Mouse (Mus musculus) urinary bladder, postnatal 36 days (tissue): ENCODE measurements around the gene Hnrnpa2b1.
A peak's percentile ranks its signal among the peaks of the same experiment; 100 is the strongest.
"Not testable (repeated sequence)": the region's sequence is repeated elsewhere in the genome, so short reads cannot be mapped to it uniquely, and the experiment has no call there.

Experiments
- DNase-seq, 2 experiments: peaks; one replicate each; pipeline ENCODE4 v3.0.0; 2022; ENCODE audit warnings: low spot score in 2 of 2, mixed read lengths in 1 of 2

The Hnrnpa2b1 gene

DNA sequence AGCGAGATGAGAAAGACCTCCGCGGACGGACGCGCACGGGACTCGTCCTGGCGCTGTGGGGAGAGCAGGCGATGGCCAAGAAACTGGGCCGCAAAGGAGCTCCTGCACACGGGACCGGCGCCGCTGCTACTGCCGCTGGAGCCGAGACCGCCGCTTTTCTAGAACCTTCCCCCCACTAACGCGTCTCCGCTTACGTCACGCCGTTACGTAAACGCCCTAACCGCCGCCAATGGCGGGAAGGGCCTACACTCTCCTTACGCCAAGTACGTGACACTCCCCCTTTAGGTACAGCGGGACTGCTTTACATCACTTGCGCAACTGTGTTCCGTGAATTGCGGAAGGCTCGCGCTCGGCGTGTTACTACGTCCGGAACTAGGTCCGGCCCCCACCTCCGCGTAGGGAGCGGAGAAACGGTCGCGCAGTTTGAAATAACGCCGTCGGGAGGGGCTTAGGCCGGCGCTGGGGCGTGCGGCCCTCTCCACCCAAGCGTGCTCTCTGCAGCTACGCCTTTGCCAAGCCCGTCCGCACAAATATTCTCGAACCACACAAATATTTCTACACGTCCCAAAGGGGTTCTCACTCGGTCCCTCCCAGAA, at the start of gene Hnrnpa2b1:
Hnrnpa2b1 (minus strand) TSS at position 180 of the 596 bp plus-strand sequence.
- DNase-seq: peak; percentile 98 to 99

DNA sequence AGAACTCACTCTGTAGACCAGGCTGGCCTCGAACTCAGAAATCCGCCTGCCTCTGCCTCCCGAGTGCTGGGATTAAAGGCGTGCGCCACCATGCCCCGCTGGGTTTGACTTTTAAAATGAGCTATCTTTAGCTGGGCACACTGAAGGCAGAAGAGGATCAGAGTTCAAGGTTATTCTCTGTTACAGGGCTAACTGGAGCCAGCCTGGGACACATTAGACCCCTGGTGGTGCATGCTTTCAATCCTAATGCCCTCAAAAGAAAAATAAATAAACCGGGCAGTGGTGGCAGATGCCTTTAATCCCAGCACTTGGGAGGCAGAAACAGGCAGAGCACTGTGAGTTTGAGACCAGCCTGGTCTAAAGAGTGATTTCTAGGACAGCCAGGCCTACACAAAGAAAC, 45.2 kb upstream of the Hnrnpa2b1 start:
- no peak for DNase-seq

DNA sequence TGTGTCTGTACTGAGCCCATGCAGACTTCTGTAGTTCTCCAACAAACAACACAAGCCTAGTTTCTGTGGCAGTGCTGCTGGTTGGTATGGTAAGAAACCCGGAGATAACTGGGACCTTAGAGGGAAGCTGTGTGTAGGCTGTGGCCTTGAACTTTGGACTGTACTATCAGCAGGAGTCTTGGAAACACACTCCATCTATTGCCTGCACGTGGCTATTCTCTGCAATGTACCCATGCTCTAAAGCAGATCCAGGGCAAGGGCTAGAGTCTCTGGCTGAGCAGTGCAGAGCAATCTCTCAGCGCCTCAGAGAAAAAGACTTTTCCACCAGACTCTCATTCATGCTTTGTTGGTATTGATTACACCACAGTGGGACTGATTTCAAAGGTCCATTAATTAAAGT, 44.1 kb upstream of the Hnrnpa2b1 start:
- DNase-seq: no peak

DNA sequence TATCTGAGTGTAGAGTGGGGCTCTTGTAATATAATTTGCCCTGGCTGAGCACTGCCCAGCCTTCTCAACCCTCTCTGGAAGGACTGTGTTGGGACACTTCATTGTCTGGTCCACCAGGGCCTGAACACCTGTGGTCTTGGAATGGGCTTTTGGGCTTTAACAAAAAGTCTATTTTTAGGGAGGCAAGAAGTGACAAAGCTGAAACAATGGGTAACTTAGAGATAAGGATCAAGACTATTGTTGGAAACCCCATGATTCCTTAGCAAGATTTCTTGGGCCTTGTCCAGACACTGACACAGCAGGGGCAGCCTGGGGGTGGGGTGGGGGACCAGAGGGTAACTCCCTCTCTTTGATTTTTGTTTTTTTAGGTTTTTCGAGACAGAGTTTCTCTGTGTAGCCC, 41.3 kb upstream of the Hnrnpa2b1 start:
- no peak for DNase-seq

DNA sequence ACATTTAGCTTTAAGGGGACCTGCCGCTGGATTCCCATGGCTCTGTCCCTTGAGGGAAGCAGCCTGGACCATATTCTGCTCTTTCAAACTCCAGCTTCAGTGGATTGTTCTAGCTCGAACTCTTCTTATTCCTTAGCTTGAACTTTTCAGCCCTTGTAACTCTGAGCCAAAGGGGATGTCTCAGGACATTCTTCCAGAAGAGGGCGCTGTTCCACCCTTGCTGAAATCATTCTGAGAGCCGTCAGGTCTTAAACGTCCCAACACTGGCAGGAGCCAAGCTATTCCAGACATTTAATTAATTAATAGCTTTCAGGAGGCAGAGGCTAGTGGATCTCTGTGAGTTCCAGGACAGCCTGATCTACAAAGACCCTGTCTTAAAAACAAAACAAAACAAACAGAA, 40.4 kb upstream of the Hnrnpa2b1 start:
- DNase-seq: peak in 1 of 2 experiments; percentile 65

DNA sequence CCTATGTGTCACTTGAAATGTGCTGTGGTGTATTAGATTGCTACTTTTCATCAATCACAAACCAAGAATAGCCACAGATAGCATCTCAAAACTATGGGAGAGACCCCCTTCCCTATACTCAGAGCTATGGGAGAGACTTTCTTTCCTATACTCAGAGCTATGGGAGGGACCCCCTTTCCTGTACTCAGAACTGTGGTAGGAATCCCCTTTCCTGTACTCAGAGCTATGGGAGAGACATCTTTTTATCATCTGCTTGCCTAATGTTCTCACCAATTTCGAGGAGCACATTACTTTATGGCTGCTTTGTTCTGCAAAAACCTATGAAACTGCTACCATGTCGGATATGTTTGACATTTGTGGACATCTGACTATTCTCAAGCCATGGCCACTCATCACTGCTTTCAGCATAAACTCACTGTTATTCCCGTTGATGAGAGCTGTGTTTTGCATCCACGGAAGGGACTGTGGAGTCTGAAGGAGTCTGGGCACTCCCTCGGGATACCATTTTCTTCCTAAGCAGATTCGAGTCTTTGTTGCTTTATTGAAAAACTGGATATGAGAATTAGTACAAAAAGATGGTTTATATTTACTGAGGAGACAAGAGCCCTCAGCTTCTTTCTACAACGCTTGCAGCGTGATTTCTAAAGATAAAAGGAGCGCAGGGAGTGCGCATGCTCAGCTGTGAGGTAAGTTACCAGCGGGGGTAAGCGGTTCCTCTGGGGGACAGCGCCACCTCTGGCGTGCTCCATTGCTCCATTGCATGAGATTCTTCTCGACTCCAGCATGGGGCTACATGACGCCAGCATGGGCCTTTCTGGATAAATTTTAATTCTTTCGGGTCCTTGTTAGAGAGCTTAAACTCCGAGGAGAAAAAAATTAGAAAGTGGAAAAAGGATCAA, 39.3 kb upstream of the Hnrnpa2b1 start:
- peak in 1 of 2 experiments; percentile 69 for DNase-seq

DNA sequence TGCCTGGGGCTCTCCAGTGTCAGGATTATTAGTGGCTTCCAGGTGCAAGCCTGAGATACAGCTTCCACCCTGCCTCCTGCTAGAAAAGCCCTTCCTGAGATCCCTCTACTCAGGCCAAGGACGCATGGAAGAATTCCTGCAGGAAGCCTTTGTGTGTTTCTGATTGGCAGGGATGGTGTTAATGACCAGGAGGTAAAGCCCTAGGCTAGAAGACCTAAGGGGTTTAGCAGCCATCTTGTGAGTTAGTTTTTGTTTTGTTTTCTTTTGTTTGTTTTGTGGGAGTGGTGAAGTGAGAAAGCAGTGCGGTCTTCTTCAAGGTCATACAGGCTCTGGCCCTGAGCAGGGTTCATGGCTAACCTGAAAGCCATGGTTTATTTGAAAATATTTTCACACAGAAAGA, 37.9 kb upstream of the Hnrnpa2b1 start:
- no peak for DNase-seq

DNA sequence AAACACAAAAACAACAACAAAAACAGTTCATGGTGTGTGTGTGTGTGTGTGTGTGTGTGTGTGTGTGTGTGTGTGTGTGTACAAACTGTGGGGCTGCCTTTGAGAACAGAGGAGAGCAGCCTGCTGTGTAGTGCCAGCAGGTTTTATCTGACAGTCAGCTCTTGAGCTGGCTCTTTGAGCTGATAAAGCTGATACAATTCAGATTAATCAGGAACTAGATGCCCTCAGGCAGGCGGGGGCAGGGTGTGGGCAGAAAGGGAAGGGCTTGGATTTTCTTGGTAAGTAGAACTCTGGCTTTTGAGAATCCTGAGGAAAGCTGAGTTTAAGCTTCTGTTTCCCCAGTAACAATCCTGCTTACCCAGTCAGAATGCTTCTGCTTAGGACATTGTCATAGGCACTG, 36.0 kb upstream of the Hnrnpa2b1 start:
- no peak for DNase-seq

DNA sequence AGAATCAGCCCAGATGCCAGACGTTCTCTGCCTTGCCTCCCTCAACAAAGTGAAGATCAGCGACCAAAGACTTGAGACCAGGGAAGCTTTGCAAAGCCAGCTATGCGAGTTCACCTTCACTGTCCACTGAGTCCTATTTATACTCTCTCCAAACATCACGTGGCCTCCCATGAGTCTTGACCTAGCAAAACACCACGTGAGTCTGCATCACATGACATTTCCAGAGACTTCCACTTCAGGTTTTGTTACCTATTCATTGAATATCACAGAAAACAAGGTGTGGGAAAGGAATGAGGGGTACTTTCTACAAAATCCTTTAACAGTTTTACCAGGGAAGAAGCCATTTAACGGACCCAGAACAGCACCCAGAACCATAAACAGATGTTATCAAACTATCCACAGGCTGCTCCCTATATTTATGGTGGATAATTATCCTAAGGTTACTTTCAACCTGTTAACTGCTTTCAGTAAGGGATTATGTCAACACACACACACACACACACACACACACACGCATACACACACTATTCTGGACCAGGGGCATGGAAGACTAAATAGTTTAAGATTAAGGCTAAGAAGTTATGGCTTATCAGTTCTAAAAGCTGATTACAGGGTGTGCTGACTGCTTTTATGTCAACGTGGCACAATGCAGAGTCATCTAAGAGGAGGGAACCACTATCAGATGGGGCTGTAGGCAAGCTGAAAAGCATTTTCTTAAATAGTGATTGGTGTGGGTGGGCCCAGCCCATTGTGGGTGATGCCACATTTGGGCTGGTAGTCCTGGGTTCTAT, 27.8 kb upstream of the Hnrnpa2b1 start:
- DNase-seq: no peak

DNA sequence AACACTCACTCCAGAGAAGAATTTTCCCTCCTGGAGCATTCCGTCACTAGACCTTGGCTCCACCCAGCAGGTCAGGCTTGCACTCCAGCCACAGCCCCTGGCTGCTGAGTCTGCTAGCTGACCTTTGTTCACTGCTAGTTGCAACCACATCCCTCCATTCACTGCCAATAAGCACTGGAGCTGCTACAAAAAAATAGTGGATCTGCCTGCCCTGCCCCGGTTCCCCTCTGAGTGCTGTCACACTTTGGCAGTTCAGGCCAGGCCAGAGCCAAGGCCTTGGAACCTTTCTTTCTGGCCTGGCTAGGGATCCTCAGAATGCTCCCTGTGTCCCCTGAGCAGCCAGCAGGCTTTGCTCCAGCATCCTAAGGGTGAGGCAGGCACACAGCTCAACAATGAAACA, 20.1 kb upstream of the Hnrnpa2b1 start:
- peak; percentile 8 to 66 for DNase-seq

DNA sequence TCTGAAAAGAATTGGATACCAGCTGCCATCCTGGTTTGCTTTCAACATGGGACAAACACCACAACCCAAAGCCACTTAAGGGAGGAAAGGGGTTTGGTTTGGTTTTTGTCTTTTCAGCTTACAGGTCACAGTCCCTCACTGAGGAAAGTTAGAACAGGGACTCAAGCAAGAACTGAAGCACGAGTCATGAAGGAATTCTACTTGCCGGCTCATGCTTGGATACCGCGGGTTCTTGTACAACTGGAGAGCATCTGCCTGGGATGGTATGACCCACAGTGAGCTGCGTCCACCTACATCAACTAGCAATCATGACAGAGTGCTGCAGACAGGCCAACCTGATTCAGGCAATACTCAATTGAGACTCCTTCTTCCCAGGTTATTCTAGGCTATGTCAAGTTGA, 17.0 kb upstream of the Hnrnpa2b1 start:
- no peak for DNase-seq

DNA sequence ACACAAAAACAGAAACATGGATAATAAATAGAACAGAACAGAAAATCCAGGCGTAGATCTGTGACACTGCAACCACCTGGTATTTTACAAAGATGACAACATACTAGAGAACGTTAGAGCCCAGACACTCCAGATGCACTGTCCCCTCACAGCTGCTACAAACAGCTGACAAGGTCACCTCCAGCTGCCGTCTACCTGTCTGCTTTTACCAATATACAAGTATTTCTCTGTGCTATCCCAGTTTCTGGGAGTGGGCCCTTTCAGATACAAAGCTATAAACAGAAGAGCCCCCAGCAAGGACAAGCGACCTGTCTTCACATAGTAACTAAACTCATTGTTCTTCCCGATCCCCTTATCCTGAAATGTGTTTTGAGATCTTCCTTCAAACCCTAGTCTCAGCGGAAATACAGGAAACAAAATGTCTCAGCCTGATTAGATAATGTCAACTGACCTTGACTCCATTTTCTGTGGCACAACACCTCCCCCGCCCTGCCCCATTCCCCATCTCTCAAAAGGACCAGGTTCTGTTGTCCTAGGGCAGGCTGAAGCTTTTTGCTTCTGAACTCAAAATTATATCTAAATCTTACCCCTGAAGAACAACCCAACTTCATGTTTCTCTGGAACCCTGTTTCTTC, 16.5 kb upstream of the Hnrnpa2b1 start:
- no peak for DNase-seq

DNA sequence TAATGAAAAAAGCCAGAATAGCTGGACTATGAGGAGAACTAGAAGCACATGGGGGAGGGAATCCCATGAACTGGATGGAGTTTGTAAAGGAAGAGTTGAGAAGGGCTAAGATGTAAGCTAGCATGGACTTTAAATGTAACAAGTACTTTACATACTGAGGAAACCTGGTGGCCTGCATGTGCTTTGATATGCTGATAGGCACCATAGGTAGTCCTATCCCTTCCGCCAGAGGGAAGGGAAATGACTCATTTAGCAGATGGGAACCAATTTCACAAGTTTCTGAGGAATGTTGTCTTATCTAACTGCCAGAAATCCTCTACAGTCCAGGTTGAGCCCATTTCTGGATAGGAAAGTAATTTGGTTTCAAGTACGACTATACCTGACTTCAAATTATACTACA, 16.0 kb upstream of the Hnrnpa2b1 start:
- DNase-seq: no peak

DNA sequence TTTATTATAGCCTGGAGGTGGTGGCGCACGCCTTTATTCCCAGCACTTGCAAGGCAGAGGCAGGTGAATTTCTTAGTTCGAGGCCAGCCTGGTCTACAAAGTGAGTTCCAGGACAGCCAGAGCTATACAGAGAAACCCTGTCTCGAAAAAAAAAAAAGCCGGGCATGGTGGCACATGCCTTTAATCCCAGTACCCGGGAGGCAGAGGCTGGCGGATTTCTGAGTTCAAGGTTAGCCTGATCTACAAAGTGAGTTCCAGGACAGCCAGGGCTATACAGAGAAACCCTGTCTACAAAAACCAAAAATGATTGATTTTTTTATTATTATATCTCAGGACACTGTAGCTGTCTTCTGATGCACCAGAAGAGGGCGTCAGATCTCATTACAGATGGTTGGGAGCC, 14.9 kb upstream of the Hnrnpa2b1 start:
- DNase-seq: not testable (repeated sequence)

DNA sequence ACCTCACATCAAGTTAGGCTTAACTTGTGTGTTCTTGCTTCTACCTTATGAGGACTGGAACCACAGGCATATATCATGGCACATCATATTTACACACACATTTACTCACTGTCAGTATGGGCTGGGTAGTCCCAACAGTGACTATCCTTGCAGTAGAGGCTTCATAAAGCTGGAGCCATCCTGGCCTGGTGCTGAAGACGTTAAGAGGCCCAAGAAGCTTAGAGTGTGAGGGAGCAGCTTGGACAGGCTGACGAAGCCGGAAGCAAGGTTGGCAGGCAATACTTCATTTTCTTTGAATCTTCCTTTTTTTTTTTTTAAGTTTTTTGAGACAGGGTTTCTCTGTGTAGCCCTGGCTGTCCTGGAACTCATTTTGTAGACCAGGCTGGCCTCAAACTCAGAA, 14.2 kb upstream of the Hnrnpa2b1 start:
- no peak for DNase-seq

DNA sequence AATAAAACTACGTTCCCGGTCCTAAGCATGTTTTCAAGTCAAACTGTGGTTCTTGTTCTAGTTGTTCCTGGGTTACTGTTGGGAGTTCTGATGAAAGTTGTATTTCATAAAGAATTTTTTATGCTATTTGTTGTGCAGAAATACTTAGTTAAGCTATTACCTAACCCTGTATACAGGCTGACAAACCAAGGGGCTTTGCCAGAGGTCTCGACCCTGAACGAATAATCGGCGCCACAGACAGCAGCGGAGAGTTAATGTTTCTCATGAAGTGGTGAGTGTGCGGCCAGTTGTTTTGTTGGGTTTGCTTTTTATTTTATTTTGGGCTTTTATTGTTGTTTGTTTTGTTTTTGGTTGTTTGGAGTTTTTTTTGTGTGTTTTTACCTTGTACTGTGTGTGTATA, 11.9 kb upstream of the Hnrnpa2b1 start:
- no peak for DNase-seq

DNA sequence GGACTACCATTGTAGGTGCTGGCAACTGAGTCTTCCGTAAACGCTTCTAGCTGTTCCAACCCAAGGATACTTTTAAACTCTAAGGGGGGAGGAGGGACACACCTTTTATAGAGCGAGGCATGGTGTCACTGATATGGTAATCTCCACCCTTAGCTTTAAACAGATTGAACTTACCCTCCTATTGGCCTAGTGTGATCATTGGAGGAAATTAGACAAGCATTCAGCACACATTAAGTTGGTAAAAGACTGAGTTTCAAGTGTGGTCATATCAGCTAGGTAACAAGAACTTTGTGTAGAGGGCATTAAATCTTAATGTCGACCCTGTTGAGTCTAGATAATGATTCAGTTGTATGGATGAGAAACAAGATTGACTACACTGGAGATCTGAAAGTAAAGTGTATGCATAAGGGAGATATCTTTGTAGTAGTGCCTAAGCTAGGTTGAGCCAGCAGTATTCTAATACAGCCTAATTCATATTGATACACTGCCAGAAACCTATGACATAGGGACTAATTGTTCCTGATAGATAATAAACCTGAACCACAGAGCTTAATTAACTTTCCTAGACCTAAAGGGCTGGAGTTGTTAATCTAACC, 9.5 kb upstream of the Hnrnpa2b1 start:
- DNase-seq: no peak

DNA sequence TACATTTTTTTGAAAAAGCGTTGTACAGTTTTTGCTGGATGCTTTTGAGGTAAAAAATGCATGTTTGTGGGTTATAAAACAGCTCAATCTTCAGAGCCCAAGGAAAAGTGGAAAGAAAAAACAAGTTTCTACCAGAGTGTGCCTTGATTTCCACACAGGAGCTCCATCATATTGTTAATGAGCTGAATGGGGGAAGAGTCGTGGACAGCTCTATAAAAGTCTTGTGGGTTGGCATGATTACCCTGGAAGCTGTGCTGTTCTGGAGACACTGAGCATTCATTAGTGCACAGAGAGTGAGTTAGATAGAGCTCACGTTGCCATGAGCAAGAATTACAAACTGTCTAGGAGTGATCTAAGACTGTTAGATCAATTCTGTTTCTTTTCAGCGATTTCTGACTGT, 2.5 kb upstream of the Hnrnpa2b1 start:
- no peak for DNase-seq

DNA sequence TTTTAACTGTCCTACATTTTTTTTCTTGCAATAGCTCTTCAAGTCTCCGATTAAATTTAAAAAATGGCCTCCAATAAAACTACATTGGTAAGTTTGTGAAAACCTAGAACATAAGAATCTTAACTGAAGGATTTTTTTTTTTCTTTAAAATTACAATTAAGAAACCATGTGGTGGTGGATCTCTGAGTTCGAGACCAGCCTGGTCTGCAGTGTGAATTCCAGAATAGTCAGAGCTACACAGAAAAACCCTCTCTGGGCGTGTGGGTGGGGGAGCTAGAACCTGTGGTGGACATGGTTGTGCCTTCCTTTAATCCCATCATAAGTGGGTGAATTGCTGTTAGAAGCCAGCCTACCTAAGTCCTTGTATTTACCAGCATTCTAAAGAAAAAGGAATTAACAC, 2.1 kb upstream of the Hnrnpa2b1 start:
- no peak for DNase-seq

DNA sequence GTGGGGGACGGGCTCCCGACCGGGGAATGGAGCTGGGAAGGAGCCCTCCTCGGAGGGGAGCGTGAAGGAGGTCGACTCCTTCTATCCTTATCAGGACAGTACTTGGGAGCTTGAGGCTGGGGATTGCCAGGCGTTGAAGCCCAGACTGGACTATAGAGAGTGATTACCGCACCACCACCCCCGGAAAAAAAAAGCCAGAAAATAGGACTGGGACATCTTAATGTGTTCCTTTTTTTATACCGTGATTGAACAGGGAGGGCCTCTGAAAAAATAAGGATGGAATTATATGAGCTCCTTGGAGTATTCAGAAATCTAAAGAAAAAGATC, 1.4 kb upstream of the Hnrnpa2b1 start:
- DNase-seq: no peak

DNA sequence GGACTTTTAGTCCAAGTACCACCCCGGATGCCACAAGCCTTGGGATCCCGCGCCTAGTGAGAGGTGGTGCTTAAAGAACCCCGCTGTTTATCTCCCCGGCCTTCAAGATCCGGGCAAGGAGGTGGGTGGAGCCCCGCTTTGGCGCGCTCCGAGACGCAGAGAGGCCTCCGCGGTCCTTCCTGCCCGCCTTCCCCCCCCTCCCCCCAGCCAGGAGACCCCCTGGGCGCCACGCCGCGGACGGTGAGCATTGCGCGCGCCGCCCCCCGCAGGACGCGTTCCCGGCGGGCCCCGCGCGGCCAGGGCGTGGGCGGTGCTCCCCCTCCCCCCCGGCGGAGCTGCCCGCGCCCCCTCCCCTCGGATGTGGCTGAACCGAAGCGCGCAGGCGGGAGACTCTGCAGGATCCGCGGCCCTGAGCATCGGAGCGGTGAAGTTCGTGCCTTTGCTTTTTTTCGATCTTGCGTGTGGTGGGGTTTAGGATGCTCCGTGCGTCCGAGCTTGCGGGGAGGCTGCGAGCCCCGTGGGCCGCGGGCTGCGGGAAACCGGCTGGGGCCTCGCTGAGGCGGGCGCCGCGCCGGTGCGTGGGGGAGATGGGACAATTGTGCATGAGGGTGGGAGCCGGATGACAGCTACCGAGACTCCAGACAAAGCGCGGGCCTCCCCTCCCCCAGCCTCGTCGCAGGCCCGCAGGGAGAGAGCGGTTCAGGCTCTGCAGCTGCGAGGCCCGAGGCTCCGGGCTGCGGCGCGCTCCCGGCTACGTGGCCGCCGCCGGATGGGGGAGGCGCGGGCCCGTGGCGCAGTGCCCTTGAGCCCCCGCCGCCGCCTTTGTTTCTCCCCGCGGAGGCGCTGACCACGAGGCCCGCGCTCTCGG, 851 bp upstream of the Hnrnpa2b1 start, which contains the start of gene Cbx3:
Cbx3 (plus strand) TSS at position 50 of the 868 bp plus-strand sequence.
- DNase-seq: peak; percentile 56 to 60
